ENCODE assay signal across 7 mouse cellular contexts in the genomic region with DNA sequence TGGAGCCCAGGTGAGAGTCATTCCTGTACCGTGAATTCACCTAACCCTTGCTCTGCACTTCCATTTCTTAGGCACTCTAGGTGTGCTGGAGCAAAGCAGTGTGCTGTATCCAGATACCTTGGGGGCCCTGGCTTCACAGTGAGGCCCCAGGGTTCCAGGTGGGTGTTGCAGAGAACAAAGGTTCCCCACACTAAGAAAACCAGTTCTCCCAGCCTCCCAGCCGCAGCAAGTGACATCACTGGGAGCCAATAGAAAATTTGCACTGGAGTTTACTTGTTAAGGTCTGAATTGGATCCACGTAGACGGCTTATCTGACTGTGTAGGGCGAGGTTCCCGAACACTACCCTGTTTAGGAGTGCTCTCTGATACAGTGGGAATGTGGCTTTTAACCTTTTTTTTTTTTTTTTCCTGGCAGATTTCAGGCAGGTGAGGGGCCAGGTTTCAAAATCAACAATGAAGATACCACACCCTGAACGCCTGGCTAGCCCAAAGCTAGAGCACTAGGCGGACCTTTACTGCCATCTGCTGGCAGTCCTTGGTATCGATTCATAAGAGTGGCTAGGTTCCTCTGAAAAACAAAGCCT. TPM values are rescaled to one million over a fixed set of nuclear protein-coding genes. Genes with fewer than 3 reads are reported as not detected.
DNase-seq lines count a peak whose midpoint lies in the region; TF ChIP-seq lines count a peak whose summit lies in the region.

No protein-coding gene starts in this region.

- no peak overlapping the region for H3K27ac ChIP-seq in ES-E14 (ENCODE audit: insufficient read depth, low read depth, low read length, poor library complexity, severe bottlenecking)
- H3K27ac ChIP-seq in bone marrow, adult 2 months (ENCODE audit: control insufficient read depth, insufficient read depth, low read depth, low read length, poor library complexity) = no peak overlapping the region
- H3K27ac ChIP-seq in embryonic fibroblast, embryonic 13.5 days (ENCODE audit: insufficient read depth, low read length) = no peak overlapping the region

- no peak overlapping the region for H3K4me3 ChIP-seq in ES-E14 (ENCODE audit: insufficient read depth in 1 of 2, low read depth in 1 of 2, low read length in 2 of 2, poor library complexity in 1 of 2, severe bottlenecking in 1 of 2)
- H3K4me3 ChIP-seq in bone marrow, adult 2 months (replicated peaks; ENCODE audit: control insufficient read depth, low read depth, low read length) = no peak overlapping the region
- H3K4me3 ChIP-seq in embryonic fibroblast, embryonic 13.5 days (ENCODE audit: insufficient read depth, low read length) = no peak overlapping the region

- no peak for DNase-seq in ES-E14 (ENCODE audit: low read depth, low spot score)
- DNase-seq in heart, postnatal 4 days = peak; percentile 76
- peak; percentile 46 to 86 for DNase-seq in layer of hippocampus, adult 18-20 months (ENCODE audit: low spot score in 2 of 2)
- DNase-seq in lung, postnatal 14 days = peak; percentile 85
- peak; percentile 69 to 83 for DNase-seq in right cerebral cortex, postnatal 10 days (ENCODE audit: low spot score in 2 of 2)

- H3K4me1 ChIP-seq in ES-E14 (ENCODE audit: control insufficient read depth in 2 of 2, insufficient read depth in 2 of 2, low read length in 2 of 2, poor library complexity in 1 of 2) = peaks cover 0 to 8% of the 10 kb centered on the region in 2 experiments; a peak in 1 of 4 replicates
- H3K4me1 ChIP-seq in bone marrow, adult 2 months (ENCODE audit: control insufficient read depth, insufficient read depth, low read length) = peaks cover 2% of the 10 kb centered on the region
- H3K4me1 ChIP-seq in embryonic fibroblast, embryonic 13.5 days (ENCODE audit: control insufficient read depth, insufficient read depth, low read length) = peaks cover 6% of the 10 kb centered on the region; the same call in 1 of the 2 replicates

- no peak overlapping the region for H3K9ac ChIP-seq in ES-E14 (ENCODE audit: insufficient read depth, low read depth, low read length, poor library complexity, severe bottlenecking)

- peak; percentile 71 for TF ChIP-seq CTCF in bone marrow, adult 2 months (IDR thresholded peaks at IDR 0.05; ENCODE audit: control insufficient read depth, insufficient read depth, low read length)
- TF ChIP-seq CTCF in embryonic fibroblast, embryonic 13.5 days (IDR thresholded peaks at IDR 0.05; ENCODE audit: borderline replicate concordance, insufficient read depth, low read length) = peak; percentile 40; the same call in 1 of the 2 replicates

- H3K9me3 ChIP-seq in ES-E14 (ENCODE audit: control insufficient read depth, insufficient read depth, low read depth, low read length) = no peaks in the 10 kb centered on the region

- WGBS in bone marrow, adult 2 months = 40% methylated on average over 9 of the region's 9 CpGs

- no peak for TF ChIP-seq POLR2A in bone marrow, adult 2 months (IDR thresholded peaks at IDR 0.05; ENCODE audit: borderline replicate concordance, control insufficient read depth, low read depth, low read length)
- TF ChIP-seq POLR2A in embryonic fibroblast, embryonic 13.5 days (IDR thresholded peaks at IDR 0.05; ENCODE audit: low read depth, low read length) = no peak

- no peaks in the 10 kb centered on the region for H3K36me3 ChIP-seq in ES-E14 (ENCODE audit: control insufficient read depth, insufficient read depth, low read length, poor library complexity, severe bottlenecking)

- in situ Hi-C loops in ES-E14 (cut with MboI; ENCODE audit: low sequenced_read_pairs in 2 of 2, unreplicated experiment in 2 of 2) = loop anchor here (10.0 to 25.0 kb wide), 2 partner anchors 568 to 571 kb away; no protein-coding TSS in a partner anchor

TF ChIP-seq in ES-E14, 5 proteins besides CTCF, POLR2A, EP300 and RAD21:
- peak; percentile 88 for TF ChIP-seq ZNF384 (IDR thresholded peaks at IDR 0.05; ENCODE audit: low read depth, low read length)
- no peak for TF ChIP-seq HCFC1 (IDR thresholded peaks at IDR 0.05; ENCODE audit: borderline replicate concordance, insufficient read depth, low read length)
- TF ChIP-seq ZC3H11A (IDR thresholded peaks at IDR 0.05; ENCODE audit: borderline replicate concordance, low read depth, low read length) = peak; percentile 90

RNA-seq across cellular contexts. Expression of a gene that starts 24.1 kb away (rescaled TPM):
- total RNA-seq in ES-E14 (2012; rRNA removed) = 594 and 1,131 TPM in 2 replicates
- 2,117 and 3,348 TPM in 2 replicates for polyA plus RNA-seq in bone marrow, adult 2 months (2011; ENCODE audit: insufficient read depth, insufficient read length, low replicate concordance, missing spikeins)
- 2,205 and 2,784 TPM in 2 replicates for polyA plus RNA-seq in embryonic fibroblast, embryonic 13.5 days (2011; ENCODE audit: insufficient read length, low read depth, missing spikeins)
- 100 to 1,000 TPM; 856 to 962 TPM for total RNA-seq in heart, postnatal 4 days (2021)
- 1,000 to 10,000 TPM; 1,626 to 1,851 TPM for total RNA-seq in layer of hippocampus, adult 18-20 months (2021)

RNA-seq across cellular contexts. Expression of a gene that starts 30.9 kb away (rescaled TPM):
- total RNA-seq in ES-E14 (2012; rRNA removed) = not detected in 2 replicates
- 1.4 and 1.5 TPM in 2 replicates for polyA plus RNA-seq in bone marrow, adult 2 months (2011; ENCODE audit: insufficient read depth, insufficient read length, low replicate concordance, missing spikeins)
- not detected in 2 replicates for polyA plus RNA-seq in embryonic fibroblast, embryonic 13.5 days (2011; ENCODE audit: insufficient read length, low read depth, missing spikeins)
- total RNA-seq in heart, postnatal 4 days (2021) = under 1 TPM; 0.77 to 0.86 TPM
- total RNA-seq in layer of hippocampus, adult 18-20 months (2021) = under 1 TPM in 1 of 2 experiments, not detected in 1; 0.20 TPM
